Mouse (Mus musculus) megakaryocyte-erythroid progenitor cell, adult 5-6 weeks (primary cell): ENCODE measurements around the gene Mcu. TPM values are rescaled to one million over a fixed set of nuclear protein-coding genes. Genes with fewer than 3 reads are reported as not detected.

Source experiments
- ATAC-seq: replicated peaks from 2 replicates; pipeline ENCODE4 v1.8.0; 2016; ENCODE audit warnings: mild to moderate bottlenecking, inconsistent platforms; ENCODE audit not compliant: severe bottlenecking, poor library complexity, low FRiP score, low TSS enrichment
- total RNA-seq, 2 experiments: library from RNA; stranded (forward) in 1 of 2; stranded (reverse) in 1 of 2; fragments of 200-1000, 215-1000 nt in 1 of 2; fragments of >200 nt in 1 of 2; fragmentation: Nextera tagmentation in 1 of 2; gene quantifications; 2 replicates each; pipeline ENCODE4 v1.2.3; 2014 to 2017

Gene Mcu
- total RNA-seq, 2 experiments from 2014 or later, result 8.3 to 22.0 TPM

DNA sequence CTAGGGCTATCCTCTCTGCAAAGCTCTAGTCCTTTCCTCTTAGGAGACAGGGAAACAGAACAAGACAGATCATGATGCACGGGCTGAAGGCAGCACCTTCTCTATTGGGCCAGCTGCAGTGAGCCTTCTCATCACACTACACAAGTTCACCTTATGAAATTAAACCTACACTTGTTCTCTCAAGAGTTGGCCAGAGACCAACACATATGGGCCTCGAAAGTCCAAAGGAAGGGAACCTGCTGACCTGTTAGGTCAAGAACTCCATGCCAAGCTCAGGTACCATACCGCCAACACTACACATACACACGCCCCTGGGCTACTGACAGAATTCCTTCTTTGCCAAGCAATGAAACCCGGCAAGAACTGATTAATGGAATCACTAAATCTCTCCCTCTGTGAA lies 1.1 kb downstream of the Mcu start:
- ATAC-seq, result no peak

DNA sequence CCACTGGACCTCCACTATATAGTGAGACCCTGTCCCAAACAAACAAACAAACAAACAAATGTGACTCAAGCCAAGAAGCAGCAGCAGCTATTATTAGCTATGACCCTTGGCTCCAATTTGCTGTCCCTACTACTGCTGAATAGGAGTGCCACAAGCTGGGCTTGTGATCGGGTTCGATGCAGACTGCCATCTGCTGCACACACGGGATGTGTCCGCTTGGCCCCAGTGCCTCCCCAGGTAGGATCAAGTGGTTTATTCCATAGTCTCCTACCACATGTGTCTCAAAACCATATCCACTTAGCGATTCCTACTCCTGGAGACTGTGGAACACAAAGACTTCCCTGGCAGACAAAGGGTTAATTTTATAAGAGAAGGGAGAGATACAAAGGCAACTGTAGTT lies 2.4 kb downstream of the Mcu start:
- ATAC-seq, result no peak

DNA sequence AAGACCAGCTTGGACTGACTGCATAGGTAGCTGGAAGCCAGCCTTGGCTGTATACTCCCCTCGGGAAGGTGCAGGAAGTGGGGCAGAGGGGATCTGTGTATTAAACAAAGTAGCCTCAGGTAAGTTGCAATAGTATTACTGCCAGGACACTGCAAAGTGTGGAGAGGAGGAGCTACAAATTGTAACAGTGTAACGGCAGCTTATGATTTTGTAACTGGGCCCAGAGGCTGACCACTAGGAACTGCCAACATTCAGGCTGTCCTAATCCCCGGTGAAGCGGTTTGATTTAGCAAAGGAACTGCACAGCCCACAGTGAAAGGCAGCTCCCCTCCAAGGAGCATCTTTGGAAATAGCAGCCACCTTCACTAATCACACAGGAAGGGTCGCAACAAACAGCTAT lies 3.2 kb downstream of the Mcu start:
- ATAC-seq, result no peak

DNA sequence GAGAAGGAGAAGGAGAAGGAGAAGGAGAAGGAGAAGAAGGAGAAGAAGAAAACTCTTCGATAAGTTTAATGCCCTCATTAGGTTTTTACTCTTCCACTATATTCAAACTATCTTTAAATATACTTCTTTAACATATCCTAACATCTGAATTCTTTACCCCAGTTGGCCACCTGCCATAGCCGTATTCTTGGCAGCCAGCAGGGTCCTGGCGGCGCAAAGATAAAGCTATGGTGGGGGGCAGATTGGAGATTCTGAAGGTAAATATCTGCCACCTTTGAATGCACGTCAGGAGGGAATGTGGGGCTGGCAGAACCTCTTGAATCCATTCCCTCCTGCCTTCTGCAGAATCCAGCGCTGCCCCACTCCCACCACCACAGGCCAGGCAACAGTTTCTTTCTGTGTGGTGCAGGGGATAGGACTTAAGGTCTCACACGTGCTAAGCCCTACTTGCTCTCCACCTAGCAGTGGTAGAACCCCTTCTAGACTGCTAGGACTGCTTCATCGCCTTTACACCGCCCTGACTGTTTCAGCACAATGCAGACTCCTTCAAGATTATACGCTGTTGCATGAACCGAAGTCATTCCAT lies 11.5 kb downstream of the Mcu start:
- peak; percentile 83 for ATAC-seq

DNA sequence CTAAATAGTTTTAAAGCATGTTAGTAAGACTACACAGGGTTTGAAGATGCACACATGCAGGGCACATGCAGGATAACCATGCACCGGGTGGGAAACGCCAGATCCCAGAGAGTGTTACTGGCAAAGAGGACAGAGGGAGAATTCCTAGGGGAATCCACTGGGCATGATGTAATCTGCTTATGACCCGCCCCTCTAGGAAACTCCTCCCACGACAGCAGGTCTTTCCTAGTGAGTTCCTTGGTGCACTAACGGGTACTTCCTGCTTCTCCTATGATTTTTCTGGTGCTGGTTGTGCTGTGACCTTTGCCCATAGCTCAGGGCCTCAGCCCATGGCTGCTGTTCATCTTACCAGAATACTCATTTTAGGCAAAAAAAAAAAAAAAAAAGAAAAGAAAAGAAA lies 12.6 kb downstream of the Mcu start:
- no peak for ATAC-seq

DNA sequence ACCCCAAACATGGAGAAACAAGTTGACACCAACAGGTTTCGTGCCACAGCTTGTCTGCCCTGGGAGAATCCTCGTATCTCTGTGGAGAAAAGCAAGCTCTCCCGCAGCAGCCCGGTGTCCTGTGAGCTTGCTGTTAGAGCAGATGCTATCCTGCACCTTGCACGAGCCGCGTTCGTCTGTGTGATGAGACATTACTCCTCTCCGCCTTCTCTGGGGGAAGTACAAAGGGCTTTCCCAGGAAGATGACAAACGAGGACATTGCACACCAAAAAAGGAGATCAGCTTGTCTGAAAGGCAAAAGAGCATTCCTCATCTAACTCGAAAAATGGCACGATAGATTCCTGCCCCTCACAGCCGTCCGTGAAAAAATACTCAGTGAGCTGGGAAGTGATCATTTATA lies 13.6 kb downstream of the Mcu start:
- ATAC-seq, result no peak

DNA sequence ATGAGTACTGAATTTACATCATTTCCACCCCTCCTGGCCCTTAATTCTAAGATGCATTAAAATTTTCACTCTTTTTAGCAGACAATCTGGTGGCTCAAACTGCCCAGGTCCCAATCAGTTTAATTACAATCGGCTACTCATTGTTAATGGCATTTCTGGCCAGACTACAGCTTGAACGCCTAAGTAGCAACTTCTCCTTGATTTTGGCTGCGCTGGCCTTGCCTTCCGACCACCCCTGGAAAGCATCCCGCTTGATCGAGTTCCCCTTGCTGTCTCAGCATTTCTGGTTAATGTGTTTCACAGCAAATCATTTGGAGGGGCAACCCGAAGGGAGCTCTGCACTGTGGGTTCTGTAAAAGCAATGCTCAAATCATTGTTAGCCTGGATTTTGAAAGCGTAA lies 14.4 kb downstream of the Mcu start:
- ATAC-seq, result no peak

DNA sequence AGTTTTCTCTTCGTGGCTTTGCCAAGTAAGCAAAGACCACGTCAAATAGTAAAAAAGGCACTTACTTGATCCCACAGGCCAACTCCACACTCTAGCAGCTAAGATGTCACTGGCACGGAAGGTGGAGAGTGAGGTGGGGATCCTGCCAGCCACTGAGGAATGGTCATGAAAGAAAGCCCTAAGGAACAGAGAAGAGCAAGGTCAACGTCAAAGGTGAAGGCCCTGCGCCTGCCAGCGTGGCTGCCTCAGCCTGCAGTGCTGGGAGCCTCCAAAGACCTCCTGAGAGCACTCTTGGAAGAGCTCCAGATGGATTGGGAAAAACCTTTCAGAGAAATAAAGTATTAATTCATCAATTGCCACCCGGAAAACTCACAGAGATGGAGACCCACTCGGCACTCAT lies 16.0 kb downstream of the Mcu start:
- no peak for ATAC-seq

DNA sequence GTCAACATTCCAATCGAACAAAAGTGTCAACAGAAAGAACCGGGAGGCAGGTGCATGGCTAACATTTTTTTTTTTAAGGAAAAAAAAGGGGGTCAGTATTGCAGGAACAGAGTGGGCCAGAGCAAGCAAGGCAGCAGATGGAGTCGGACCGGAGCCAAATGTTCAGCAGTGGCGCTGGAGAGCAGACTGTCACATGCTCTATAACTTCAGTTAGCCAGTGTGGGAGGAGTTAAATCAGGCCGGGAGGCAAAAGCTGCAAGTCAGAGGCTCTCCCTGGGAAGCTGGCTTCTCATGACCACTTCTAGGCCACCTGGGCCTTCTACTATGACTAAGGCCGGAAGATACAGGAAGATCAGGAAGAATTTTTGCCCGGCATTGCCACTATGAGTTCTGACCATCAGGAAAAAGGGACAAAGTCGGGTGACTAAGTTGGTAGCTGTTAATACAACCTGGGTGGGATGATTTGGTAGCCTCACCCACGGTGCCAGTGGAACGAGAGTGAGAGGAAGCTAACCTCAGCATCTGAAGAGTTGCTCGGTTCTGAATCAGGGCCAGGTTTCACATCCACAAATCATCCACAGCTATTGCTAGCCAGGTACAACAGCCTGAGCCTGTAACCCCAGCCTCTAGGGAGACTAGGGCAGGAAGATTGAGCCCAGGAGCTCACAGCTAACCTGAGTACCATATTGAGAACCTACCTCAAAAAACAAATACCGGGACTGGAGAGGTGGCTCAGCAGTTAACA lies 22.5 kb downstream of the Mcu start:
- ATAC-seq, result peak; percentile 77

DNA sequence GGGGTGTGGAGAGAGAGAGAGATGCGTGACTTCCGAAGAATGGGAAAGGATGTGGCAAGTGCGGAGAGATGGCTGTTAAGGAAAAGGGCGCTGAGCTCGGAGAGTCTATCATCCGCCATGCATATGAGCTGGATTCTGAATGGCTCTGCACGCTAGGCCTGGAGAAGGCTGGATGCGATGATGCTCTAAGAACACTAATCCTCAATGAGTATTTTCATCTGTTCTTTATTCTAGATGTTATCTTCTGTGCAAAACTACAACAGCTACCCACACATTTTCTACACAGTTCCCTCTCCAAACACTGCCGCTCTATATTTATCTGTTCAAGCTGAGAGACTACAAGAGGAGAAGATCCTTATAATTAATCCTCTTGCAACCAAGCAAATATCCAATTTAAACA lies 25.9 kb downstream of the Mcu start:
- no peak for ATAC-seq

DNA sequence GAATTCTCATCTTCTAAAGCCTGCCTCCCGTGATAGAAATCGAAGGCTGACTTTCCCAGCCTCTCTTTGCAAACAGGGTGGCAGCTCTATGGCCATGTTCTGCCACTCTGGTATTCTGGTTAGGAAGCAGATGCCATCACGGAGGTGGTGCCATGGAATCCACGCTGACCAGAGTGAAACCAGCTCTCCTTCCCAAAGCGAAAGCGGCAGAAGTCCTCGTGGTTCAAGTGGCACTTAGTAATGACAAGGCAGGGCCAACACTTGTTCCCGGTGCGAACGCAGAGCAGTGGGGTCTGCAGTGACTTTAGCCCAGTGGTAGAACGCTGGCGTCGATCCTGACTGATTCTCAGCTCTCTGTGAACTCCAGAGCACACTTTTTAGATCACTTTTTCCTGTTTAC lies 26.6 kb downstream of the Mcu start:
- ATAC-seq, result 0 out of 2 replicates have a peak, but pooled peaks have one; percentile 15

DNA sequence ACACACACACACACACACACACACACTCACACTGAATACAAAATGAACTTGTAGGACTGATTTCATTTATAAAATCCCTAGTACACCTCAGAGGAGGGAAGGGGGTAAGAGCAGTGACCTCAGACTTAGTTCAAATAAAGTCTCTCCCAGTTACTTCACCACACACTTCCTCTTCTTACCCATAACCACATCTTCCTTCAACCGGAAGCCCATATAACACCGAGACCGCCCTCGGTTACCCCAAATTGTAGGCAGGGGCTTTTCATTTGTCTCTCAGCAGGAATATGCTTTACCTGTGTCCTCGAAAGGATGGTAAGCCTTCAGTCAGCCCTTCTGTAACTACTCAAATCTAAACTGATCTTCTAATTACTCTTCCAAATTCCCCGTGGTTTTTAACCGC lies 27.1 kb downstream of the Mcu start:
- peak; percentile 33; the same call in 1 of the 2 replicates for ATAC-seq

DNA sequence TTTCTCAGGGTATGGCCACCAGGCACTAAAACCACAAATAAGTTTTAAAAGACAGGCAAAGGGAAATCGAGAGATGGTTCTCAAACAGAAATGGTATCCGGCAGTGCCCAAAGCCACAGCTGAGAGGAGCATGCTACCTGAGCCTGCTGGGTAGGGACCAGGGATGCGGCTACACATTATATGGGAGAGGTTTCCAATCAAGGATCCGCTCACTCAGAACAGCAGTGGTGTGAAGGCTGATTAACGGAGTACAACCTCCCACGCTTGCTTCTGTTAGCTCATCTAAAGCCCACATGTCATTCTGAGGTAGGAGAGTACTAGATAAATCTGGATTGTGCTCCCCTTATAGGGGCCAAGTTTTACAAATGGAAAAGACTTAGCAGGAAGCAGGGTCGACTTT lies 28.4 kb downstream of the Mcu start:
- no peak for ATAC-seq

DNA sequence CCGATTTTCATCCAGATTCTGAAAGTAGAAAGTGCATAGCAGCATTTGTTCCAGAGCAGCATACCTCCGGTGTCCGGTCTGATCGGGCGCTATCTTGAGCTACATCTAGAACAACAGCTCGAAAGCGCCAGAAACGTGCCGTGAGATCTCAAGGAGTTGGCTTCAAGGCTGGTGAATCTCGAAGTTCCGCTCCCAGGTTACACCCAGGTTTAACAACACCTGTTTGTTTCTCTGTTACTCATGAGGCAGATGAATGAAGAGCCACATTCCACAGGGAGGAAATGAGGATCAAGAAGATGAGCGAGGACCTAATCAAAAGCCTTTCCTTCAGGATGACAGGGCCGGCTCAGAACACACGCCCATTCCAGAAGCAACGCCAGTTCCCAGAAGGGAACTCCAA lies 29.7 kb downstream of the Mcu start:
- ATAC-seq, result no peak

DNA sequence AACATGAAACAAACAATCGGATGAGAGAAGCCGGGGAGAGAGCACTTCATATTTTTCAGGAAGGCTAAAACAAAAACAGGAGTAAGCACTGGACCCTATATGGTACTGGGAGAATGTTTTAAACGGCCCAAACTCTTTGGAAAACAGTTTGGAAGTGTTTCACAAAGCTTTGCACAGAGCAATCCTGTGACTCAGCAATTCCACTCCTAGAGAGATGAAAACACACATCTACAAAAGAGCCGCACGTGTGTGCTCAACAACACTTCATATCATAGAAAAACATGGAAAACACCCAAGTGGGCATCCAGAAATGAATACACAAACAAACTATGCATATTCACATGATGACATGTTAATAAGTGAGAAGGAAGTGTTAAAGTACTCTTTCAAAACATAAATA lies 30.9 kb downstream of the Mcu start:
- no peak for ATAC-seq

DNA sequence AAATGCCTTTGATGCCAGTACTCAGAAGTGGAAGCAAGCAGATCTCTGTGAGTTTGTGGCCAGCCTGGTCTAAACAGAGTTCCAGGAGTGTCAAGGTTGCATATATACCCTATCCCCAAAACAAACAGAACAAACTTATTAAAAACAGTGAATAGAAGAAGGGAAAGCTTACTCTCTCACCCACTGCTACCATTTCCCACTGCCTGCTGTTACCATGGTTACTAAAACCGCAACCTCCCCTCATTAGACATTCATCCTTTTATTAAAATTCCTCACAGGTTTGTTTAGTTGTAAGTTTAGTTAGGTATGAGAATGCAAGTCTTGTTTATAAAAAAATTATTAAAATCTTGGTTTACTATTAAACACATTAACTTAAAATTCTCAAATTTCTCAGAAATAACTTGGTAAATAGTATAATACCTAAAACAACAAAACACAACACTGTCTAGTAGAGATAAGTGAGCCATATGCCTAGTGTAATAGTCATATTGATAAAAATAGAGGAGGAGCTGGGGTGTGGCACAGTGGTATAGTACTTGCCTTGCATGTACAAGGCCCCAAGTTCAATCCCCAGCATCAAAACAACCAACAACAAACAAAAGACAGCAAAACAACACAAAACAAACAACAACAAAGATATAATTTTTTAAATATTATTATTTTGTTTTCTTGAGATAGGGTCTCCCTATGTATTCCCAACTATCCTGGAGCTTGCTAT lies 34.5 kb downstream of the Mcu start:
- peak; percentile 72 for ATAC-seq

DNA sequence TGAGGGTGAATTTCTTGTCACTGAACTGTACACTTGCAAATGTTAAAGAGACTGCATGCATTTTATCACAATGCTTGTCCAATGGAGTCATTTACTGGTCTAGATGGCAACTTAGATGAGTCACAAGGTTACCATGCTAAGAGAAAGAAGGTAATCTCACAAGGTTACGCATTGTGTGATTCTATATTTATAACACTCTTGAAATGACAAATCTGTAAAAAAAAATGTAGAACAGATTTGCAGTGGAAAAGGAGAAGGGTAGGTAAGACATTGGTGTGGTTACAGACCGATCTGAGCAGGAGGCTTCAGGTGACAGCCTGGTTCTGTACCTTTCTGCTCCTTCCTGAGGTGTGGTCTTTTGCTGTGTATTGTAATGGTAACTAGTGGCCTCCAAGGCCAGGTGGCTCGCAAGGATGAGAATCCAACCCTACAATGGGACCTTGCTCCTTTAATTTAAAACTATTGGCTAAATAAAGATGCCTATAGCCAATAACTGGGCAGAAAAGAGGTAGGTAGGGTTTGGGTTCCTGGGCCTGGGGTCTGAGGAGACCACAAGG lies 35.8 kb downstream of the Mcu start:
- no peak for ATAC-seq

DNA sequence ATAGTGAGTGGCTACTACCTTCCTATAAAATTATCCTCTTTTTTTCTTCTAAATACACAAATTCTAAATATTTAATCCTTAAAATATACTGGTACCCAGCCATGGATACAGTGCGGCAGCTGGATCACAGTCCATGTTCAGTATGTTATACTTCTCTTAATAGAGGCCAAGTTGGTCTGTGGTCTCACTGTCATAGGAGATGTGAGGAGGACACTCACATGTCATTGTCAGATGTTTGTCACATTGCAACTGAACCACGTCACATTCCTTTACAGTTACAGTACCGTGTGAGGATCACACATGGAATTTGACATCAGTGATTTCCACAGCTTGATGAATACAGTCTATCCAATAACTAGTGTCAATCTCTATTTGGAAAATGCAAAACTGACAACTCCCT lies 36.8 kb downstream of the Mcu start:
- no peak for ATAC-seq

DNA sequence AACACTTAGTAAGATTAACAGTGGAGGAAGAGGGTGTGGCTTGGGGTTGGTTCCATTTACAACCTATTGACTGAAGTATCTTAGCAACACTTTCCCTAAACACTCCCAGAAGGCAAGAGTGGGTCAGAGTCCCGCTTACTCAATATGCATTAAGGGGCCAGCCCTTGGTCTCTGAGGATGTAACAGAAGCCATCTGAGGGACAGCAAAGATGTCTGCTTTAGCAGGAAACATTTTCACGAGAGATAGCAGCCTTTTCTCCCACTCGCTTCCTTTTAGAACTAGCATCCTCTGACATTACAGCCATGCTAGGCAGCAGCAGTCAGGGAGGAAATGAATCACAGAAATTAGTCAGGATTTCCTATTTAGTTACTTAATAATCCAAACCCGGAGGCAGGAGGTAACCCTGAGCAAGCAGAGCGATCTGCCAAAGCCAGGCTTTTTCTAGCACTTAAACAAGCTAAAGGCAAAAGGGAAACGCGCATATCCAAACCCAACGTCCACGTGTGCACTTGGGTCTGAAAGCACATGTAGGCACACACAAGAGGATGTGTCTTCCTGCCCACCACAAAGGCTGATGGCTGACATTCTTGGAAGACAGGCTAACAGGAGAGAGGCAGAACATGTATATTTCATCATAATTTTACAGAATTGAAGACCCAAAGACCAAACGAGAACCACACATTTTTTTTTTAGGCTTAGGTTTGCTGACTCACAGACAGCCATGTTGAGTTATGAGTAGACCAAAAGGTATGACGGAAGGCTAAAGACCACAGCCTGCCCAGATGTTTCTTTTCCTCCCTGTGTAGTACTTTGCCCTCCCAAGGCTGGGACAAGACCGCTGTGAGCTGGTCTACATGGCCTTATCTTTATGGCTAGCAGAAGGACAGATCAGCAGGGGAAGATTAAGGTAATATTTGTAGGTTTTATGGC lies 38.4 kb downstream of the Mcu start:
- ATAC-seq, result peak; percentile 79

DNA sequence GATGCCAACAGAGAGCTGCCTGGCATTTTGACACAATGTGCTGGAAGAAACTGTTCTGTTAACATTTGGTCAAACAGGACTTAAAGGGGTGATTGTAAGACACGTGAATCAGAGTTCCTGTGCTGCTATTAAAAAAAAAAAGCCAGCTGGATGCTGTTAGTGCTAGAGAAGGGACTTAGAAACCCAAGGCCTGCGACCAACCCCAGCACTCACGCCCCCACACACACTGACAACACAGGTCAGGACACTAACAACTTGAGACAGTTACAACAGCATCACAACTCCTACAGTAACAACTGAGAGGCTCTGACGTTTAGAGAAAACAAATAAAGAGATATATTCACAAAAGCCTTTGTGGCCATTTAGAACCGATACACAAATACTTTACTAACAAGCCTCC lies 40.2 kb downstream of the Mcu start:
- ATAC-seq, result no peak
